Mouse (Mus musculus): ENCODE results near the gene Acaca. TPM values are rescaled to one million over a fixed set of nuclear protein-coding genes. Genes with fewer than 3 reads are reported as not detected.

The Acaca gene
- polyA plus RNA-seq, 1 experiment, result 1,135 TPM

- Histone ChIP-seq H3K4me3 (ENCODE audit: insufficient read depth, low read depth, low read length) (peak overlapping the region; percentile 37), H3K27ac (replicated peaks; ENCODE audit: low read depth, low read length) (peak overlapping the region; percentile 84)
These were observed 43.3 kb downstream of the Acaca start for GRCm38 (mm10) chr11:84172539-84173435.

GRCm38 (mm10) chr11:84178571-84178970 is 49.1 kb downstream of the Acaca start:
- Histone ChIP-seq H3K27ac (replicated peaks; ENCODE audit: low read depth, low read length) (no peak overlapping the region), H3K4me1 (ENCODE audit: control insufficient read depth, insufficient read depth, insufficient read length, low read length) (0 out of 2 replicates have a peak, but pooled peaks cover 3% of the 10 kb centered on the region), H3K4me3 (ENCODE audit: insufficient read depth, low read depth, low read length) (no peak overlapping the region; the same call in 1 of the 2 replicates)

More at GRCm38 (mm10) chr11:84172539-84173435, 43.3 kb downstream of the Acaca start:
- no peaks in the 10 kb centered on the region; the same call in 1 of the 2 replicates for H3K4me1 ChIP-seq (ENCODE audit: control insufficient read depth, insufficient read depth, insufficient read length, low read length)

DNA sequence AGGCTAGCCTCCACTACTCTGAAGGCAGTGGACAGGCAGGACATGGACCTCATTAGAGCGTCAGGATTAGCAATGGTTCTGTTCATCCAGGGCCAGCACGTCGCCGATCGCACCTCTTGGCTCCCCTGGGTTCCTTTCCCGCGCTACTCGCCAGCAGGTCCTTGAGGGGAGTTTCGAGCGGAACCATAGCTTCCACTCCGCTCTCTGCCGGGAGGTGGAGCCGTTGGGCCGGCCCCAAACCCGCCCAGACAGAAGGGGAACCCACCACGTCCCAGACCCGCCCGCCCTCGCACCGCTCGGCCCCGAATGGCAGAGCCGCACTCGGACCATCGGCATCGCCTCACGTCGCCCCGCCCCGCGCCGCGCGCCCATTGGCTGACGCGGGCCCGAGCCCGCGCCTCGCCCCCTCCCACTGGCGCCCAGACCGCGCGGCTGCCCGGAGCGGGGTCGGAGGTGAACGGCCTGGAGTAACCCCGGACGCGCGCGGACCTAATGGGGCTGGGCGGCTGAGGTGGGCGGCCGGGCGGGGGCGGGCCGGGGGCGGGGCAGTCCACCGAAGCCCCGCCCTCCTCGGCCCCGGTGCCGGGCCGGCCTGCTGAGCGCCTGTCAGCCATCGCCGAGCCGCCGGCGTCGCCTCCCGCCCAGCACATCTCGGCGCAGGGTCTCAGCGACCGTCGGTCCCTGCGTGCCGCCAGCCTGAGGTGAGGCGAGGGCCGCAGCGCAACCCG is 49.9 kb downstream of the Acaca start:
- Histone ChIP-seq H3K27ac (replicated peaks; ENCODE audit: low read depth, low read length) (peak overlapping the region; percentile 77), H3K4me3 (ENCODE audit: insufficient read depth, low read depth, low read length) (peak overlapping the region; percentile 88)

DNA sequence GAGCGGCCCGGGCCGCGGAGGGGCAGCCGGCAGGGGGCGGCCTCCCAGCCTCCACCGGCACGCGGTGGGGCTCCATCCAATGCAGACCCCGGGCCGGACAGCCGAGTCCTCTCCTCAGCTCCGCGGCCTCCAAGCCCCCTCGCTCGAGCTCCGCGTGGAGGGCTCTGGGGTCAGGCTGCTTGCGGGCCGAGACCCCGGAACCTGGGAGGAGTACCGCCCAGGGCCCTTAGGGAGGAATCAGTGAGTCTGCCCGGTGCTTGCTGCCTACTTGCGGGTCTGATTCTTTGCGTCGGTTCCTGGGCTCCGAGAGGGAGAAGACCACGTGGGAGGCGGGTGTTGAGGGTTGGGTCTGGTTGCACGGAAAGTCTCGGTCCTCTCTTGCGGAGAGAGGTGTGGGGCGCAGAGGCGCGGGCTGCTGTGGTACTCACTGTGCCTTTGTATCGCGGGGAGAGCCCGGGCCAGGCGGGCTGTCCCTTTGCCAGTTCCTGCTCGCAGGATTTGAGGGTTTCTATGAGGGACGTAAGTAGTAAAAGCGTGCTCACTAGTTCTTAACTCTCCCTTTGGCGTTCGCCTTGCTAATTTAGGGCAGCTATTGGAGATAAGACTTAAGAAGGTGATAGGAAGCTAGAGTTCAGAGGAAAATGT is 50.6 kb downstream of the Acaca start:
- Histone ChIP-seq H3K4me1 (ENCODE audit: control insufficient read depth, insufficient read depth, insufficient read length, low read length) (0 out of 2 replicates have a peak, but pooled peaks cover 3% of the 10 kb centered on the region), H3K27ac (replicated peaks; ENCODE audit: low read depth, low read length) (peak overlapping the region; percentile 4; the same call in 1 of the 2 replicates), H3K4me3 (ENCODE audit: insufficient read depth, low read depth, low read length) (peak overlapping the region; percentile 88)

More for the DNA sequence above, 49.9 kb downstream of the Acaca start:
- H3K4me1 ChIP-seq (ENCODE audit: control insufficient read depth, insufficient read depth, insufficient read length, low read length), result 0 out of 2 replicates have a peak, but pooled peaks cover 3% of the 10 kb centered on the region

GRCm38 (mm10) chr11:84181286-84181685 is 51.8 kb downstream of the Acaca start:
- Histone ChIP-seq H3K4me1 (ENCODE audit: control insufficient read depth, insufficient read depth, insufficient read length, low read length) (peaks cover 3% of the 10 kb centered on the region; the same call in 1 of the 2 replicates), H3K27ac (replicated peaks; ENCODE audit: low read depth, low read length) (no peak overlapping the region), H3K4me3 (ENCODE audit: insufficient read depth, low read depth, low read length) (peak overlapping the region; percentile 38)

DNA sequence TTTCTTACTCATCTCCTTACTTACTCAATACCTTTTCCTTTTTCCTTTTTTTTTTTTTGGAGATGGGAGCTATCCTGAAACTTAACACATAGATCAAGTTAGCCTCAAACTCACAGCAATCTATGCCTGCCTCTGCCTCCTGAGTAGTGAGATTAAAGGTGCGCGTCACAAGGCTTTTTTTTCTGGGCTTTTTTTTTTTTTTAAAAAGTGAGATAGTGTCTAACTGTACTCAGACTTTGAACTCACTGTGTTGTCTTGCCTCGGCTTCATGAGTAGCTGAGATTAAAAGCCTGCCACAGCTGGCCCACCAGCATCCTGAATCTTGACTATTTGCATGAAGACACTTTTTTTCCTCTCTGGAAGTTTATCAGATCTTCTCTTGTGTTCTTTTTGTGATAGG is 59.1 kb downstream of the Acaca start:
- H3K4me1 ChIP-seq (ENCODE audit: control insufficient read depth, insufficient read depth, insufficient read length, low read length), result no peaks in the 10 kb centered on the region; the same call in 1 of the 2 replicates
- no peak overlapping the region for H3K4me3 ChIP-seq (ENCODE audit: insufficient read depth, low read depth, low read length)
- 0 out of 2 replicates have a peak overlapping the region, but pooled peaks have one; percentile 17 for H3K27ac ChIP-seq (replicated peaks; ENCODE audit: low read depth, low read length)

GRCm38 (mm10) chr11:84190581-84191233 is 61.2 kb downstream of the Acaca start:
- Histone ChIP-seq H3K4me1 (ENCODE audit: control insufficient read depth, insufficient read depth, insufficient read length, low read length) (no peaks in the 10 kb centered on the region), H3K4me3 (ENCODE audit: insufficient read depth, low read depth, low read length) (no peak overlapping the region), H3K27ac (replicated peaks; ENCODE audit: low read depth, low read length) (peak overlapping the region; percentile 38; the same call in 1 of the 2 replicates)

- H3K4me1 ChIP-seq (ENCODE audit: control insufficient read depth, insufficient read depth, insufficient read length, low read length), result no peaks in the 10 kb centered on the region; the same call in 1 of the 2 replicates
- H3K4me3 ChIP-seq (ENCODE audit: insufficient read depth, low read depth, low read length), result no peak overlapping the region
- 0 out of 2 replicates have a peak overlapping the region, but pooled peaks have one; percentile 0 for H3K27ac ChIP-seq (replicated peaks; ENCODE audit: low read depth, low read length)
These were observed 63.8 kb downstream of the Acaca start for GRCm38 (mm10) chr11:84193249-84193648.

- H3K4me3 ChIP-seq (ENCODE audit: insufficient read depth, low read depth, low read length), result no peak overlapping the region
These were observed 65.3 kb downstream of the Acaca start for GRCm38 (mm10) chr11:84194751-84195150.

DNA sequence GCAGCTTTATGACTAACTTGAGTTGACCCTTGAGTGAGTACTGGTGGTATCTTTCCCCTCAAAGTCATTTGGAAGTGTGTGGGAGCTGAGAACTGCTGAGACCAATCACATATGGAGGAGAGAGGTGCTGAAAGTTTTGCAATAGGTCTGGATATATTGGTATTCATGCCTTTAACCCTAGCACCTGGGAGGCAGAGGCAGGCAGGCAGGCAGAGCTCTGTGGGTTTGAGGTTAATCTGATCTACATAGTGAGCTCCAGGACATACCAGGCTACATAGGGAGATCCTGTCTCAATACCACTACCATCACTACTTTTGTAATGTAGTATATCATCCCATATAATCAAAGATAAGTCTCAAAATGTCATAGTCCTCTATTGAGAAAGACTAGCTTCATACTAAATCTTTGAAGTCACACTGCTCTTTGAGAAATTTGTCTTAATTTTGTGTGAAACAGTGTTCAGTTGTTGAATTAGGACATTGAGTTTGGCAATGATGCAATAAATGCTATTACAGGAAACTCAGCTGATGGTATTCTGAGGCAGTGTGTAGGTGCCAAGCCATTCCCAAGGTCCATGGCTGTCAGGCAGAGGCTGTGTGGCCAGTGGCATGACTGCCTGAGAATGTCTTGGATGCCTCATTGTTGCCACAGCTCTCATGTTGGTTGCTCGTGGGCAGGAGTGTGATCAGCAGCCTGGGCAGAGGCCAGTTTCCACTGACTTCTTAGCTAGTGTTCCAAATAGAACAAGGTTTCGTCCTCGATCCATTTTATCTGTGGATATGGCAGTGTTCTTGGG is 68.3 kb downstream of the Acaca start:
- H3K4me3 ChIP-seq (ENCODE audit: insufficient read depth, low read depth, low read length), result no peak overlapping the region
- peak overlapping the region; percentile 90 for H3K27ac ChIP-seq (replicated peaks; ENCODE audit: low read depth, low read length)
- no peaks in the 10 kb centered on the region; the same call in 1 of the 2 replicates for H3K4me1 ChIP-seq (ENCODE audit: control insufficient read depth, insufficient read depth, insufficient read length, low read length)

More at GRCm38 (mm10) chr11:84194751-84195150, 65.3 kb downstream of the Acaca start:
- Histone ChIP-seq H3K27ac (replicated peaks; ENCODE audit: low read depth, low read length) (no peak overlapping the region), H3K4me1 (ENCODE audit: control insufficient read depth, insufficient read depth, insufficient read length, low read length) (no peaks in the 10 kb centered on the region; the same call in 1 of the 2 replicates)

GRCm38 (mm10) chr11:84205776-84206175 is 76.3 kb downstream of the Acaca start:
- Histone ChIP-seq H3K27ac (replicated peaks; ENCODE audit: low read depth, low read length) (no peak overlapping the region), H3K4me1 (ENCODE audit: control insufficient read depth, insufficient read depth, insufficient read length, low read length) (no peaks in the 10 kb centered on the region), H3K4me3 (ENCODE audit: insufficient read depth, low read depth, low read length) (no peak overlapping the region)

DNA sequence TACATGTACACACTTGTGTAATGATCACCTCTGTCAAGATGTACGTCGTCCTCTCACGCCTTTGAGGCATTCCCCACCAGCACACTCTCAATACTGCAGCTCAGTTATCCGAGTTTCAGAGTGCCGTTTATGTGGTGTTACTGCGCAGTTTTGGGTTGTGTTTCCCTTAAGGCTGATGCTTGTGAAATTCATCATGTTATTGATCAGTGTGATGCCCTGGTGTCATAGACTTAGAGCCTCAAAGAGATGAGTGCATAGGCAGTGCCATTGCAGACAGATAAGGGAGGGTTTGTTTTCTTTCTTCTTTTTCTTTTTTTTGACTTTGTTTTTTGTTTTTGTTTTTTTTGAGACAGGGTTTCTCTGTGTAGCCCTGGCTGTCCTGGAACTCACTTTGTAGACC is 81.4 kb downstream of the Acaca start:
- no peak overlapping the region for H3K4me3 ChIP-seq (ENCODE audit: insufficient read depth, low read depth, low read length)
- H3K4me1 ChIP-seq (ENCODE audit: control insufficient read depth, insufficient read depth, insufficient read length, low read length), result no peaks in the 10 kb centered on the region
- no peak overlapping the region for H3K27ac ChIP-seq (replicated peaks; ENCODE audit: low read depth, low read length)

- peaks cover 3% of the 10 kb centered on the region for H3K4me1 ChIP-seq (ENCODE audit: control insufficient read depth, insufficient read depth, insufficient read length, low read length)
- peak overlapping the region; percentile 63 for H3K27ac ChIP-seq (replicated peaks; ENCODE audit: low read depth, low read length)
- no peak overlapping the region for H3K4me3 ChIP-seq (ENCODE audit: insufficient read depth, low read depth, low read length)
These were observed 89.5 kb downstream of the Acaca start for GRCm38 (mm10) chr11:84218951-84219350.
